Mouse (Mus musculus) lung, embryonic 15.5 days (tissue): ENCODE measurements at regions not wholly inside any gene's neighbourhood (a gene's known extent, or its start where the extent isn't known, plus 50 kb on each side); places are given as distances from the start of the nearest gene placed in this dataset.

Experiments used
- ATAC-seq: fragments of 200-750 bp; cut with Nextera tagmentation; 2 replicates; pipeline ENCODE4 v1.8.0; 2017; ENCODE audit warnings: moderate number of reproducible peaks, borderline replicate concordance; ENCODE audit not compliant: low FRiP score, low TSS enrichment; ENCODE audit errors: extremely low read depth
- H3K27ac ChIP-seq: fragments of 300-500 bp; sonication (generic); 2 replicates; pipeline ENCODE4 v1.5.1; 2015; ENCODE audit warnings: moderate library complexity, mild to moderate bottlenecking, inconsistent platforms
- H3K27me3 ChIP-seq: fragments of 300-500 bp; sonication (generic); 2 replicates; pipeline ENCODE4 v1.6.1; 2015; ENCODE audit warnings: inconsistent platforms
- H3K36me3 ChIP-seq: fragments of 300-500 bp; sonication (generic); 2 replicates; pipeline ENCODE4 v1.6.1; 2015; ENCODE audit warnings: inconsistent platforms
- H3K4me1 ChIP-seq: fragments of 300-500 bp; sonication (generic); 2 replicates; pipeline ENCODE4 v1.6.1; 2015; ENCODE audit warnings: inconsistent platforms
- H3K4me2 ChIP-seq: fragments of 300-500 bp; sonication (generic); 2 replicates; pipeline ENCODE4 v1.6.1; 2015; ENCODE audit warnings: inconsistent platforms, mild to moderate bottlenecking, moderate library complexity
- H3K4me3 ChIP-seq: fragments of 300-500 bp; sonication (generic); 2 replicates; pipeline ENCODE4 v1.5.1; 2015; ENCODE audit warnings: mild to moderate bottlenecking, inconsistent platforms
- H3K9ac ChIP-seq: fragments of 300-500 bp; sonication (generic); 2 replicates; pipeline ENCODE4 v1.6.1; 2015; ENCODE audit warnings: inconsistent platforms
- H3K9me3 ChIP-seq: fragments of 300-500 bp; sonication (generic); 2 replicates; pipeline ENCODE4 v1.6.1; 2016; ENCODE audit warnings: inconsistent platforms
- WGBS: fragments of 180-500 bp; shearing (Covaris S2); methylation state at CpG from one replicate; pipeline ENCODE4 v1.1.7; 2015; 5-methylcytosine and 5-hydroxymethylcytosine counted together

DNA sequence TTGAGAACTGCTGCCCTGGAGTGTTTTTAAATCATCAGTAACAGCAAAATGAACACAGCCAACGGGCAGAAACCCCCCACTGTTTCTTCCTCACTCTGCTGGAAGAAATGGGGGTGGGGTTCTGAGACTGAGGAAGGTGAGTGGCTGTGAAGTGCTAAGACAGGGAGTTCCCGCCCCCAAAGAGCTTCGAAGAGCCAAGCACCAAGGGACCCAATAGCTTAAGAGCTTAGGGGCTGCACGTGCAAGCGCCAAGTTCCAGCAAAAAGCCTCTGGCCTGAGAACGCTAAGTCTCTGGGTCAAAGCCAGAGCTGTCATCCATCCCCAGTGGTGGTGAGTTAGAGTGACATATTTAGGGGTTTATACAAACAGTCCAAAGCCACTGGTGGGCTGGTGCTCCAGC lies 55.1 kb upstream of the Pcbd1 start:
- H3K4me3 ChIP-seq, result no peak overlapping the region
- H3K9me3 ChIP-seq, result no peaks in the 10 kb centered on the region
- H3K4me1 ChIP-seq, result 0 out of 2 replicates have a peak, but pooled peaks cover 9% of the 10 kb centered on the region
- no peak overlapping the region for H3K9ac ChIP-seq
- no peaks in the 10 kb centered on the region for H3K27me3 ChIP-seq
- H3K36me3 ChIP-seq, result no peaks in the 10 kb centered on the region
- no peak overlapping the region for H3K27ac ChIP-seq
- no peak overlapping the region for H3K4me2 ChIP-seq
- peak; percentile 84 for ATAC-seq
- 20% methylated on average over 6 of the region's 6 CpGs for WGBS

GRCm38 (mm10) chr10:61028598-61028997 lies 60.5 kb upstream of the Pcbd1 start:
- no peak for ATAC-seq
- WGBS, result 55% methylated on average over 5 of the region's 5 CpGs

GRCm38 (mm10) chr10:61027215-61027614 lies 61.9 kb upstream of the Pcbd1 start:
- Histone ChIP-seq H3K4me1 (no peaks in the 10 kb centered on the region), H3K4me3 (no peak overlapping the region), H3K36me3 (no peaks in the 10 kb centered on the region), H3K9ac (no peak overlapping the region), H3K27me3 (no peaks in the 10 kb centered on the region), H3K9me3 (no peaks in the 10 kb centered on the region), H3K4me2 (no peak overlapping the region), H3K27ac (no peak overlapping the region)
- WGBS, result 73% methylated on average over 6 of the region's 6 CpGs
- ATAC-seq, result no peak

More at GRCm38 (mm10) chr10:61028598-61028997, 60.5 kb upstream of the Pcbd1 start:
- no peak overlapping the region for H3K9ac ChIP-seq
- H3K4me1 ChIP-seq, result no peaks in the 10 kb centered on the region
- no peak overlapping the region for H3K4me3 ChIP-seq
- no peaks in the 10 kb centered on the region for H3K27me3 ChIP-seq
- no peak overlapping the region for H3K4me2 ChIP-seq
- no peaks in the 10 kb centered on the region for H3K36me3 ChIP-seq
- no peak overlapping the region for H3K27ac ChIP-seq
- H3K9me3 ChIP-seq, result no peaks in the 10 kb centered on the region

DNA sequence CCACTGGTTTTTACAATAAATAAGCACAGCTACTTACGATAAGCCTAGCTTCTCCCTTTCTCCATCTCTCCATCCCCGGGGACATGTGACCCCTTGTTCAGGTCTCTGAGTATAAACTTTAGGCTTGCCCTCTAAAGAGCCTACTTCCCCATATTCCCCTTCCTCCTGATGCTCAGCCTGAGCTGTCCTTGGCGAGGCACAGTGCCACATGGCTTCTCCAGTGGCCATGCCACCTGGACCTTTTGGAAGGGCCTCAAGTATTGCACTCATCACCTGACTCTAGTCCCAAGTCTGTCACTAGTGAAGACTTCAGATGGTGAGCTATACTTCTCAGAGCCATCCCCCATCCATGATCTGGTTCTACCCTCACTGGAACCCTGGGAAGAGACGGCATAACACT lies 64.1 kb upstream of the Pcbd1 start:
- H3K4me3 ChIP-seq, result no peak overlapping the region
- WGBS, result 60% methylated on average over 4 of the region's 4 CpGs
- no peak overlapping the region for H3K4me2 ChIP-seq
- no peak for ATAC-seq
- H3K4me1 ChIP-seq, result no peaks in the 10 kb centered on the region
- no peaks in the 10 kb centered on the region for H3K36me3 ChIP-seq
- H3K9me3 ChIP-seq, result no peaks in the 10 kb centered on the region
- H3K27me3 ChIP-seq, result no peaks in the 10 kb centered on the region
- no peak overlapping the region for H3K9ac ChIP-seq
- H3K27ac ChIP-seq, result no peak overlapping the region

GRCm38 (mm10) chr10:61024166-61024565 lies 65.0 kb upstream of the Pcbd1 start:
- Histone ChIP-seq H3K9me3 (no peaks in the 10 kb centered on the region), H3K4me3 (no peak overlapping the region), H3K4me2 (no peak overlapping the region), H3K36me3 (no peaks in the 10 kb centered on the region), H3K4me1 (no peaks in the 10 kb centered on the region), H3K27me3 (no peaks in the 10 kb centered on the region), H3K27ac (no peak overlapping the region), H3K9ac (no peak overlapping the region)
- 45% methylated on average over 3 of the region's 3 CpGs for WGBS
- no peak for ATAC-seq

GRCm38 (mm10) chr10:61023431-61023830 lies 65.7 kb upstream of the Pcbd1 start:
- H3K4me1 ChIP-seq, result no peaks in the 10 kb centered on the region
- whole genome bisulfite sequencing, result 28% methylated on average over 7 of the region's 7 CpGs
- no peak for ATAC-seq

DNA sequence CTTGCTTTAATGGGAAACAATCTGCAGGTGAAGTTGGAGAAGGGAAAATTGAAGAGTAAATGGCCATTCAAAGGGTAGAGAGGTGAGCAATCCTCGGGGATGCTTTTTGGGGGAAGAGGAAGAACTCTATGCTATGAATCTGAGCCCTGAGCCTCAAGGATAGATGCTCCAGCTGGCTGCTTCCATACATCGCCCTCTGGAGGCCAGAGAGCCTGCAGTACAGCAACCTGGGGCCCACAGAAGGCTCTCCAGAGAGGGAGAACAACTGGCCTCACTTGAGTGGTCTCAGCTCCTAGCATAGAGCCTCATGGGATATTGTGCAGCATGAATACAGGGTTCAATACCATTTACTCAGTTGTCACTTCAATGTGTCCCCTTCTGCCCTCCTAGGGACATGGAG lies 69.6 kb upstream of the Pcbd1 start:
- no peak overlapping the region for H3K4me2 ChIP-seq
- no peak for ATAC-seq
- no peaks in the 10 kb centered on the region for H3K4me1 ChIP-seq
- H3K9me3 ChIP-seq, result no peaks in the 10 kb centered on the region
- WGBS, result 17% methylated on average over 2 of the region's 2 CpGs
- H3K9ac ChIP-seq, result no peak overlapping the region
- no peaks in the 10 kb centered on the region for H3K27me3 ChIP-seq
- no peak overlapping the region for H3K4me3 ChIP-seq
- no peaks in the 10 kb centered on the region for H3K36me3 ChIP-seq
- no peak overlapping the region for H3K27ac ChIP-seq

More at GRCm38 (mm10) chr10:61023431-61023830, 65.7 kb upstream of the Pcbd1 start:
- Histone ChIP-seq H3K9me3 (no peaks in the 10 kb centered on the region), H3K27me3 (no peaks in the 10 kb centered on the region), H3K4me3 (no peak overlapping the region), H3K27ac (no peak overlapping the region), H3K36me3 (no peaks in the 10 kb centered on the region), H3K9ac (no peak overlapping the region), H3K4me2 (no peak overlapping the region)

- Histone ChIP-seq H3K9me3 (no peaks in the 10 kb centered on the region), H3K9ac (no peak overlapping the region), H3K4me2 (no peak overlapping the region), H3K4me3 (no peak overlapping the region), H3K27me3 (no peaks in the 10 kb centered on the region), H3K36me3 (no peaks in the 10 kb centered on the region), H3K27ac (no peak overlapping the region), H3K4me1 (no peaks in the 10 kb centered on the region)
- WGBS, result 75% methylated on average over 1 of the region's 1 CpGs
- ATAC-seq, result no peak
Observed at GRCm38 (mm10) chr10:61012199-61012695, 76.9 kb upstream of the Pcbd1 start.

DNA sequence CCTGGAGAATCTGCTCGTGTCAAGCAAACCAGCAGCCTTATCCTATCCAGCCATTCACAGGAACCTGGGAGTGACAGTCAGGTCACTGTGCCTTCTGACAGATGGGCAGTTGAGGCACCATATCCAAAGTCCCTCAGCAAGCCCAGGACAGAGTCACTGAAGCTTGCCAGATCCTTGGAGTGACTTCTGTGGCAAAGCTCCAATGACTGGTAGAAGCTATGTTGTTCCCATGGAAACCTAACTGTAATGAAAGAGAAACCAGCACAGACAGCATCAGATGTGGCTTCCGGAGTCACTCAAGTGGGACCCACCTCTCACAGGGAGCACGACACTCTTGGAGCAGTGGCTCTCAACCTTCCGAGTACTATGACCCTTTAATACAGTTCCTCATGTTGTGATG lies 78.4 kb upstream of the Pcbd1 start:
- no peak overlapping the region for H3K27ac ChIP-seq
- no peaks in the 10 kb centered on the region for H3K9me3 ChIP-seq
- ATAC-seq, result no peak
- H3K36me3 ChIP-seq, result no peaks in the 10 kb centered on the region
- H3K9ac ChIP-seq, result no peak overlapping the region
- 78% methylated on average over 4 of the region's 4 CpGs for WGBS
- H3K4me3 ChIP-seq, result no peak overlapping the region
- H3K4me2 ChIP-seq, result no peak overlapping the region
- no peaks in the 10 kb centered on the region for H3K27me3 ChIP-seq
- no peaks in the 10 kb centered on the region for H3K4me1 ChIP-seq

- H3K9ac ChIP-seq, result no peak overlapping the region
- H3K4me1 ChIP-seq, result no peaks in the 10 kb centered on the region
- H3K4me3 ChIP-seq, result no peak overlapping the region
- H3K27me3 ChIP-seq, result no peaks in the 10 kb centered on the region
- H3K9me3 ChIP-seq, result no peaks in the 10 kb centered on the region
- ATAC-seq, result no peak
- no peak overlapping the region for H3K4me2 ChIP-seq
- H3K36me3 ChIP-seq, result no peaks in the 10 kb centered on the region
- no peak overlapping the region for H3K27ac ChIP-seq
- 80% methylated on average over 3 of the region's 3 CpGs for WGBS
Observed at GRCm38 (mm10) chr10:61007403-61007802, 81.7 kb upstream of the Pcbd1 start.

- no peak for ATAC-seq
- Histone ChIP-seq H3K4me1 (no peaks in the 10 kb centered on the region), H3K27me3 (no peaks in the 10 kb centered on the region), H3K9ac (no peak overlapping the region), H3K27ac (no peak overlapping the region), H3K36me3 (no peaks in the 10 kb centered on the region), H3K4me2 (no peak overlapping the region), H3K4me3 (no peak overlapping the region), H3K9me3 (no peaks in the 10 kb centered on the region)
- 90% methylated on average over 22 of the region's 22 CpGs for WGBS
Observed at GRCm38 (mm10) chr10:61001745-61002160, 87.4 kb upstream of the Pcbd1 start.

GRCm38 (mm10) chr10:60997393-60997792 lies 91.7 kb upstream of the Pcbd1 start:
- Histone ChIP-seq H3K4me2 (no peak overlapping the region), H3K4me1 (no peaks in the 10 kb centered on the region), H3K27me3 (no peaks in the 10 kb centered on the region), H3K4me3 (no peak overlapping the region), H3K36me3 (no peaks in the 10 kb centered on the region), H3K9me3 (no peaks in the 10 kb centered on the region), H3K27ac (no peak overlapping the region), H3K9ac (no peak overlapping the region)
- no peak for ATAC-seq
- WGBS, result 63% methylated on average over 9 of the region's 9 CpGs
